Mouse (Mus musculus) neural tube, embryonic 11.5 days (tissue): ENCODE data around the gene Gatb. TPM values are rescaled to one million over a fixed set of nuclear protein-coding genes. Genes with fewer than 3 reads are reported as not detected.

ENCODE experiments used
- ATAC-seq: fragments of 200-750 bp; cut with Nextera tagmentation; 2 replicates; pipeline ENCODE4 v1.8.0; 2017; ENCODE audit warnings: moderate number of reproducible peaks, mild to moderate bottlenecking, moderate TSS enrichment, moderate library complexity; ENCODE audit not compliant: insufficient read depth, low FRiP score, low TSS enrichment
- DNase-seq: peaks from one replicate; pipeline ENCODE4 v3.0.0-alpha.2; 2015; ENCODE audit warnings: low spot score
- H3K27ac ChIP-seq: fragments of 300-500 bp; sonication (generic); 2 replicates; pipeline ENCODE4 v1.5.1; 2014; ENCODE audit warnings: low read depth, mild to moderate bottlenecking, low read length
- H3K27me3 ChIP-seq: fragments of 300-500 bp; sonication (generic); 2 replicates; pipeline ENCODE4 v1.6.1; 2014; ENCODE audit warnings: mild to moderate bottlenecking, low read length, mixed read lengths; ENCODE audit not compliant: control insufficient read depth, insufficient read depth
- H3K36me3 ChIP-seq: fragments of 300-500 bp; sonication (generic); 2 replicates; pipeline ENCODE4 v1.6.1; 2014; ENCODE audit warnings: mild to moderate bottlenecking, low read length, moderate library complexity, mixed read lengths; ENCODE audit not compliant: control insufficient read depth, insufficient read depth
- H3K4me1 ChIP-seq: fragments of 300-500 bp; sonication (generic); 2 replicates; pipeline ENCODE4 v1.6.1; 2014; ENCODE audit warnings: low read length, mixed read lengths; ENCODE audit not compliant: control insufficient read depth, insufficient read depth
- H3K4me2 ChIP-seq: fragments of 300-500 bp; sonication (generic); 2 replicates; pipeline ENCODE4 v1.6.1; 2014; ENCODE audit warnings: low read depth, mild to moderate bottlenecking, moderate library complexity
- H3K4me3 ChIP-seq: fragments of 300-500 bp; sonication (generic); 2 replicates; pipeline ENCODE4 v1.5.1; 2014; ENCODE audit warnings: low read depth, low read length
- H3K9ac ChIP-seq: fragments of 300-500 bp; sonication (generic); 2 replicates; pipeline ENCODE4 v1.6.1; 2014; ENCODE audit warnings: mild to moderate bottlenecking, low read length
- H3K9me3 ChIP-seq: fragments of 300-500 bp; sonication (generic); 2 replicates; pipeline ENCODE4 v1.6.1; 2016; ENCODE audit warnings: low read length; ENCODE audit not compliant: control insufficient read depth
- WGBS: fragments of 180-500 bp; shearing (Covaris S2); extraction: QIAGEN DNeasy Blood & Tissue Kit; methylation state at CpG from one replicate; pipeline ENCODE4 v1.1.7; 2014; 5-methylcytosine and 5-hydroxymethylcytosine counted together
- polyA plus RNA-seq: library from polyadenylated mRNA; unstranded; fragments of >200 nt; fragmentation: Nextera tagmentation; extraction: Ambion mirVana; gene quantifications from 2 replicates; pipeline ENCODE4 v1.2.1, GENCODE M21; 2014

Gatb gene
- polyA plus RNA-seq, 1 experiment from 2014 or later = 23.2 TPM

GRCm38 (mm10) chr3:85607753-85608152 is 33.8 kb downstream of the Gatb start:
- DNase-seq (no peak), ATAC-seq (no peak)
- H3K4me3 ChIP-seq = no peak overlapping the region
- H3K4me1 ChIP-seq = no peaks in the 10 kb centered on the region
- H3K9me3 ChIP-seq = no peaks in the 10 kb centered on the region
- 93% methylated on average over 2 of the region's 2 CpGs for WGBS
- no peaks in the 10 kb centered on the region for H3K27me3 ChIP-seq
- H3K27ac ChIP-seq = no peak overlapping the region
- no peak overlapping the region for H3K9ac ChIP-seq
- H3K36me3 ChIP-seq = no peaks in the 10 kb centered on the region
- H3K4me2 ChIP-seq = no peak overlapping the region

- H3K9ac ChIP-seq = no peak overlapping the region
- H3K27me3 ChIP-seq = no peaks in the 10 kb centered on the region
- no peak overlapping the region for H3K4me2 ChIP-seq
- no peaks in the 10 kb centered on the region for H3K4me1 ChIP-seq
- 93% methylated on average over 1 of the region's 1 CpGs for WGBS
- no peaks in the 10 kb centered on the region for H3K9me3 ChIP-seq
- no peak overlapping the region for H3K4me3 ChIP-seq
- H3K36me3 ChIP-seq = no peaks in the 10 kb centered on the region
- H3K27ac ChIP-seq = no peak overlapping the region
- DNase-seq (no peak), ATAC-seq (no peak)
These were observed 42.5 kb downstream of the Gatb start for GRCm38 (mm10) chr3:85616389-85616788.

GRCm38 (mm10) chr3:85618885-85619284 is 45.0 kb downstream of the Gatb start:
- ATAC-seq (no peak), DNase-seq (no peak)
- H3K27me3 ChIP-seq = no peaks in the 10 kb centered on the region
- H3K4me3 ChIP-seq = no peak overlapping the region
- H3K9me3 ChIP-seq = no peaks in the 10 kb centered on the region
- H3K9ac ChIP-seq = no peak overlapping the region
- no peak overlapping the region for H3K27ac ChIP-seq
- no peaks in the 10 kb centered on the region for H3K4me1 ChIP-seq
- no peaks in the 10 kb centered on the region for H3K36me3 ChIP-seq
- WGBS = 81% methylated on average over 6 of the region's 6 CpGs
- H3K4me2 ChIP-seq = no peak overlapping the region

- H3K4me1 ChIP-seq = no peaks in the 10 kb centered on the region
- H3K9me3 ChIP-seq = no peaks in the 10 kb centered on the region
- DNase-seq = no peak
- H3K4me2 ChIP-seq = no peak overlapping the region
- H3K4me3 ChIP-seq = no peak overlapping the region
- H3K27me3 ChIP-seq = no peaks in the 10 kb centered on the region
- no peak overlapping the region for H3K9ac ChIP-seq
- 86% methylated on average over 5 of the region's 5 CpGs for WGBS
- no peak for ATAC-seq
- no peaks in the 10 kb centered on the region for H3K36me3 ChIP-seq
- H3K27ac ChIP-seq = no peak overlapping the region
These were observed 45.4 kb downstream of the Gatb start for GRCm38 (mm10) chr3:85619345-85619744.

- H3K9ac ChIP-seq = no peak overlapping the region
- no peaks in the 10 kb centered on the region for H3K36me3 ChIP-seq
- no peaks in the 10 kb centered on the region for H3K4me1 ChIP-seq
- ATAC-seq (no peak), DNase-seq (no peak)
- 93% methylated on average over 1 of the region's 1 CpGs for WGBS
- H3K9me3 ChIP-seq = no peaks in the 10 kb centered on the region
- H3K4me3 ChIP-seq = no peak overlapping the region
- no peak overlapping the region for H3K27ac ChIP-seq
- H3K4me2 ChIP-seq = no peak overlapping the region
- H3K27me3 ChIP-seq = no peaks in the 10 kb centered on the region
These were observed 45.8 kb downstream of the Gatb start for GRCm38 (mm10) chr3:85619751-85620150.

GRCm38 (mm10) chr3:85629895-85630510 is 56.1 kb downstream of the Gatb start:
- Histone ChIP-seq H3K36me3 (no peaks in the 10 kb centered on the region), H3K9me3 (no peaks in the 10 kb centered on the region), H3K9ac (no peak overlapping the region), H3K27me3 (no peaks in the 10 kb centered on the region), H3K4me2 (no peak overlapping the region), H3K4me1 (no peaks in the 10 kb centered on the region), H3K4me3 (no peak overlapping the region), H3K27ac (no peak overlapping the region)
- ATAC-seq (no peak), DNase-seq (no peak)
- 95% methylated on average over 4 of the region's 4 CpGs for WGBS

DNA sequence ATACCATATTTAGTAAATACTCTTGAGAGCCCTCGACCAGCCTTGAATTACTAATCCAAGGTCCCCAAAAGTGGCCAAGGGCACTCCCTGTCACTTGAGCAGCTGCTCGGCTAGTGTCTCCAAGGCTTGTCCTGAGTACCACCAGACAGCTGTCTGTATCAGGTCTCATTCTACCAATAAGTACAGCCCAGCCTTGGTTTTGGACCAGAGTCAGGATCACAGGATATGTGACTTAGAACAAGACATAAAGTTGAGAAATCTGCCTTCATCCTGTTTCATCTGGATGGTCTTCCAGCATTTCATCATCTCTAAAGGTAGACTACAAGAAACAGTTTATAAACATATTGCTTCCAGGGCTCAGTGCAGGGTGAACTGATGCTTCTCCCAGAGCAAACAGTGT is 59.8 kb downstream of the Gatb start:
- Histone ChIP-seq H3K4me3 (no peak overlapping the region), H3K4me2 (no peak overlapping the region), H3K9ac (no peak overlapping the region), H3K36me3 (no peaks in the 10 kb centered on the region), H3K4me1 (no peaks in the 10 kb centered on the region), H3K9me3 (no peaks in the 10 kb centered on the region), H3K27me3 (no peaks in the 10 kb centered on the region), H3K27ac (no peak overlapping the region)
- DNase-seq (no peak), ATAC-seq (no peak)
- 91% methylated on average over 2 of the region's 2 CpGs for WGBS

GRCm38 (mm10) chr3:85634389-85635125 is 60.6 kb downstream of the Gatb start:
- DNase-seq = no peak
- Histone ChIP-seq H3K4me3 (no peak overlapping the region), H3K36me3 (no peaks in the 10 kb centered on the region), H3K27me3 (no peaks in the 10 kb centered on the region), H3K4me2 (no peak overlapping the region), H3K9ac (no peak overlapping the region), H3K4me1 (no peaks in the 10 kb centered on the region), H3K27ac (no peak overlapping the region), H3K9me3 (no peaks in the 10 kb centered on the region)
- no peak for ATAC-seq
- 82% methylated on average over 8 of the region's 8 CpGs for WGBS

- H3K27ac ChIP-seq = no peak overlapping the region
- H3K4me2 ChIP-seq = no peak overlapping the region
- no peaks in the 10 kb centered on the region for H3K36me3 ChIP-seq
- H3K9ac ChIP-seq = no peak overlapping the region
- 79% methylated on average over 2 of the region's 2 CpGs for WGBS
- ATAC-seq = no peak
- H3K4me3 ChIP-seq = no peak overlapping the region
- no peaks in the 10 kb centered on the region for H3K9me3 ChIP-seq
- H3K27me3 ChIP-seq = no peaks in the 10 kb centered on the region
- no peak for DNase-seq
- H3K4me1 ChIP-seq = no peaks in the 10 kb centered on the region
These were observed 61.2 kb downstream of the Gatb start for GRCm38 (mm10) chr3:85635126-85635419.
